Mouse (Mus musculus) lung, adult 2 months (tissue): ENCODE results near the gene Nbr1.

Experiments used
- CTCF ChIP-seq: fragments of 200-500 bp; IDR thresholded peaks from 2 replicates; pipeline ENCODE4 v1.5.1; 2011; ENCODE audit warnings: mild to moderate bottlenecking, low read length, control low read depth; ENCODE audit not compliant: insufficient read depth
- POLR2A ChIP-seq: fragments of 200-500 bp; IDR thresholded peaks from 2 replicates; pipeline ENCODE4 v1.6.1; 2011; ENCODE audit warnings: low read depth, mild to moderate bottlenecking, control low read depth, low read length, borderline replicate concordance; ENCODE audit errors: extremely low read depth

- TF ChIP-seq POLR2A (no peak), CTCF (no peak)
Measured at GRCm38 (mm10) chr11:101610445-101610844, 58.5 kb downstream of the Nbr1 start.
